Mouse (Mus musculus) cerebellum, adult 2 months (tissue): ENCODE measurements around the gene Smurf2. TPM values are rescaled to one million over a fixed set of nuclear protein-coding genes. Genes with fewer than 3 reads are reported as not detected.

Experiments used
- DNase-seq, 2 experiments: peaks; one replicate each; pipeline ENCODE4 v3.0.0; 2021
- H3K27ac ChIP-seq: fragments of 200-500 bp; 2 replicates; pipeline ENCODE4 v1.5.1; 2012; ENCODE audit warnings: low read length, control low read depth, inconsistent platforms; ENCODE audit not compliant: insufficient read depth
- H3K27me3 ChIP-seq: fragments of 200-500 bp; 2 replicates; pipeline ENCODE4 v1.6.1; 2012; ENCODE audit warnings: inconsistent platforms, mild to moderate bottlenecking, low read length, moderate library complexity; ENCODE audit not compliant: control insufficient read depth, insufficient read depth
- H3K4me1 ChIP-seq: fragments of 200-500 bp; 2 replicates; pipeline ENCODE4 v1.6.1; 2011; ENCODE audit warnings: low read length; ENCODE audit not compliant: control insufficient read depth, insufficient read depth
- H3K4me3 ChIP-seq: fragments of 200-500 bp; replicated peaks from 2 replicates; pipeline ENCODE3; 2011; ENCODE audit warnings: mild to moderate bottlenecking, low read depth, low read length, control low read depth; ENCODE audit not compliant: insufficient read depth
- CTCF ChIP-seq: fragments of 200-500 bp; IDR thresholded peaks from 2 replicates; pipeline ENCODE4 v1.5.1; 2011; ENCODE audit warnings: low read depth, mild to moderate bottlenecking, control low read depth, low read length, moderate library complexity, borderline replicate concordance; ENCODE audit not compliant: insufficient read depth
- POLR2A ChIP-seq: fragments of 200-500 bp; IDR thresholded peaks from 2 replicates; pipeline ENCODE4 v1.6.1; 2011; ENCODE audit warnings: low read length, control low read depth, borderline replicate concordance; ENCODE audit not compliant: insufficient read depth
- WGBS: fragments of 180-500 bp; shearing (Covaris S2); methylation state at CpG from one replicate; pipeline ENCODE4 v1.1.7; 2018; 5-methylcytosine and 5-hydroxymethylcytosine counted together
- polyA plus RNA-seq: library from polyadenylated mRNA; depleted of rRNA; stranded (reverse); fragments of >200 nt; gene quantifications from 2 replicates; pipeline ENCODE4 v1.2.3, GENCODE M21; 2012

Gene Smurf2
- polyA plus RNA-seq, 1 experiment: 16.3 TPM

GRCm38 (mm10) chr11:106896561-106897168 lies 23.9 kb downstream of the Smurf2 start:
- Histone ChIP-seq H3K27ac (no peak overlapping the region), H3K27me3 (no peaks in the 10 kb centered on the region), H3K4me3 (no peak overlapping the region), H3K4me1 (peaks cover 2% of the 10 kb centered on the region; the same call in 1 of the 2 replicates)
- TF ChIP-seq POLR2A (no peak), CTCF (no peak)
- no peak for DNase-seq
- 87% methylated on average over 2 of the region's 2 CpGs for WGBS

- WGBS: 92% methylated on average over 1 of the region's 1 CpGs
- TF ChIP-seq CTCF (no peak), POLR2A (no peak)
Observed at GRCm38 (mm10) chr11:106883656-106884055, 36.9 kb downstream of the Smurf2 start.

GRCm38 (mm10) chr11:106872650-106873049 lies 47.9 kb downstream of the Smurf2 start:
- TF ChIP-seq POLR2A (no peak), CTCF (no peak)
- Histone ChIP-seq H3K4me3 (no peak overlapping the region), H3K4me1 (no peaks in the 10 kb centered on the region; the same call in 1 of the 2 replicates), H3K27ac (no peak overlapping the region), H3K27me3 (no peaks in the 10 kb centered on the region)
- DNase-seq: no peak
- 91% methylated on average over 6 of the region's 6 CpGs for whole genome bisulfite sequencing

More at GRCm38 (mm10) chr11:106883656-106884055, 36.9 kb downstream of the Smurf2 start:
- Histone ChIP-seq H3K27ac (no peak overlapping the region), H3K4me1 (peaks cover 7% of the 10 kb centered on the region; the same call in 1 of the 2 replicates), H3K27me3 (no peaks in the 10 kb centered on the region), H3K4me3 (no peak overlapping the region)
- no peak for DNase-seq

- Histone ChIP-seq H3K27me3 (no peaks in the 10 kb centered on the region), H3K4me1 (no peaks in the 10 kb centered on the region), H3K4me3 (no peak overlapping the region), H3K27ac (no peak overlapping the region)
- TF ChIP-seq POLR2A (no peak), CTCF (no peak)
- DNase-seq: no peak
- 47% methylated on average over 2 of the region's 2 CpGs for WGBS
Observed at GRCm38 (mm10) chr11:106851438-106851837, 69.1 kb downstream of the Smurf2 start.

- DNase-seq: peak; percentile 59 to 77
- 12% methylated on average over 3 of the region's 3 CpGs for WGBS
- Histone ChIP-seq H3K4me3 (no peak overlapping the region), H3K27ac (peak overlapping the region; percentile 66; the same call in 1 of the 2 replicates), H3K27me3 (no peaks in the 10 kb centered on the region), H3K4me1 (peaks cover 6% of the 10 kb centered on the region; the same call in 1 of the 2 replicates)
- peak; percentile 8; the same call in 1 of the 2 replicates for TF ChIP-seq POLR2A
- TF ChIP-seq CTCF: no peak
Observed at GRCm38 (mm10) chr11:106842002-106842401, 78.5 kb downstream of the Smurf2 start.

- no peak for TF ChIP-seq CTCF
- no peak for TF ChIP-seq POLR2A
- no peak overlapping the region for H3K27ac ChIP-seq
- 95% methylated on average over 7 of the region's 7 CpGs for WGBS
- H3K27me3 ChIP-seq: no peaks in the 10 kb centered on the region
- DNase-seq: no peak
- H3K4me3 ChIP-seq: no peak overlapping the region
- peaks cover 11% of the 10 kb centered on the region for H3K4me1 ChIP-seq
Observed at GRCm38 (mm10) chr11:106828079-106828478, 92.4 kb downstream of the Smurf2 start.

- H3K4me3 ChIP-seq: no peak overlapping the region
- peaks cover 39% of the 10 kb centered on the region for H3K4me1 ChIP-seq
- peak overlapping the region; percentile 98 for H3K27ac ChIP-seq
- no peaks in the 10 kb centered on the region for H3K27me3 ChIP-seq
- peak; percentile 30 to 54 for DNase-seq
- WGBS: 50% methylated on average over 10 of the region's 10 CpGs
- no peak for TF ChIP-seq POLR2A
- TF ChIP-seq CTCF: no peak
Observed at GRCm38 (mm10) chr11:106824403-106824802, 96.1 kb downstream of the Smurf2 start.

- no peak for TF ChIP-seq CTCF
- no peak for TF ChIP-seq POLR2A
- DNase-seq: no peak
- no peaks in the 10 kb centered on the region for H3K27me3 ChIP-seq
- H3K27ac ChIP-seq: peak overlapping the region; percentile 98
- H3K4me3 ChIP-seq: no peak overlapping the region
- 75% methylated on average over 8 of the region's 8 CpGs for WGBS
- peaks cover 45% of the 10 kb centered on the region for H3K4me1 ChIP-seq
Observed at GRCm38 (mm10) chr11:106823741-106824140, 96.8 kb downstream of the Smurf2 start.
